Mouse (Mus musculus) midbrain, embryonic 14.5 days (tissue): ENCODE data around the gene Mbl1. TPM values are rescaled to one million over a fixed set of nuclear protein-coding genes. Genes with fewer than 3 reads are reported as not detected.

Source experiments
- ATAC-seq: fragments of 200-750 bp; cut with Nextera tagmentation; 2 replicates; pipeline ENCODE4 v1.8.0; 2017; ENCODE audit warnings: moderate number of reproducible peaks, moderate library complexity; ENCODE audit not compliant: low FRiP score, low TSS enrichment
- DNase-seq: peaks from one replicate; pipeline ENCODE4 v3.0.0-alpha.2; 2015
- H3K27ac ChIP-seq: fragments of 300-500 bp; sonication (generic); replicated peaks from 2 replicates; pipeline ENCODE4 v1.5.1; 2014; ENCODE audit warnings: mild to moderate bottlenecking, low read depth, low read length, moderate library complexity
- H3K27me3 ChIP-seq: fragments of 300-500 bp; sonication (generic); 2 replicates; pipeline ENCODE4 v1.6.1; 2014; ENCODE audit warnings: low read length, control low read depth, mixed read lengths; ENCODE audit not compliant: control insufficient read depth, insufficient read depth
- H3K36me3 ChIP-seq: fragments of 300-500 bp; sonication (generic); 2 replicates; pipeline ENCODE4 v1.6.1; 2014; ENCODE audit warnings: low read length, control low read depth; ENCODE audit not compliant: control insufficient read depth, insufficient read depth
- H3K4me1 ChIP-seq: fragments of 300-500 bp; sonication (generic); 2 replicates; pipeline ENCODE4 v1.6.1; 2014; ENCODE audit warnings: mild to moderate bottlenecking, antibody characterized with exemption, low read length, control low read depth; ENCODE audit not compliant: control insufficient read depth, insufficient read depth
- H3K4me2 ChIP-seq: fragments of 300-500 bp; sonication (generic); 2 replicates; pipeline ENCODE4 v1.6.1; 2014; ENCODE audit warnings: mild to moderate bottlenecking, low read length, moderate library complexity
- H3K4me3 ChIP-seq: fragments of 300-500 bp; sonication (generic); replicated peaks from 2 replicates; pipeline ENCODE4 v1.5.1; 2014; ENCODE audit warnings: low read depth, low read length
- H3K9ac ChIP-seq: fragments of 300-500 bp; sonication (generic); replicated peaks from 2 replicates; pipeline ENCODE4 v1.6.1; 2014; ENCODE audit warnings: mild to moderate bottlenecking, low read length, moderate library complexity
- H3K9me3 ChIP-seq: fragments of 300-500 bp; sonication (generic); 2 replicates; pipeline ENCODE4 v1.6.1; 2016; ENCODE audit warnings: low read length, control low read depth, mixed read lengths; ENCODE audit not compliant: control insufficient read depth
- WGBS: fragments of 180-500 bp; shearing (Covaris S2); extraction: QIAGEN DNeasy Blood & Tissue Kit; methylation state at CpG from one replicate; pipeline ENCODE4 v1.1.7; 2014; 5-methylcytosine and 5-hydroxymethylcytosine counted together
- polyA plus RNA-seq: library from polyadenylated mRNA; unstranded; fragments of >200 nt; fragmentation: Nextera tagmentation; extraction: Ambion mirVana; gene quantifications from 2 replicates; pipeline ENCODE4 v1.2.1, GENCODE M21; 2014

Gene Mbl1
- polyA plus RNA-seq: not detected in 2 replicates

DNA sequence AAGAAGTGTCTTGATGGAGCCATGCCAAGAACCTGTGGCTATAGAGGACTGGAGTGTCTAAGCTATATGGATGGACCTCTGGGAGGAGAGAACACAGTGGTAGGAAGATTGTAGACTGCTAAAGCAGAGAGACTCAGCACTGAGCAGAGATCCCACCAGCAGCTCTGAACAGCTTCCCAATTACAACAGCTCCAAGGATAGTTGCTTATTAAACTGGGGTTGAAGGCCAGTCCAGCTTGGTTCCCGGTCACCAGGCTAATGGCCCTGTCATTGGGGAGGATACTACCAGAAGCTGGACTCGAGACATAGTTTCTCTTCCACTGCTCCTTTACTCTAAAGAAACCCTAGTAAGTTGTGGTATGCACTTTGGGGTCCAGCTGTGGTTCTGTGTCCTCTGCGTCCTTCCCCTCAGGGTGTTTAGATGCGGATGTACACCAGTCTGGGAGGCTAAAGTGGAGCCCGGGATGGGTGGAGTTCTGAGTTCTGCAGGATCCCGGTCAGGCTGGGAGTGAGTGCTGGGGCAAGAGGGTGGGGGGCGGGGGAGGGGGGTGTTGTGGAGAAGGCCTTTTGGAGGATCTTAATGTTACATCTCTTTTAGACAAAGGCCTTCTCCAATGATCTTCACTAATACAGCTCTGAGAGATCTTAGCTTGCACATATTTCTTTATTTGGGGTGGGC is at the start of gene Mbl1:
Gene Mbl1 (plus strand): TSS at position 239 of the 679 bp plus-strand sequence.
- 87% methylated on average over 7 of the region's 7 CpGs for WGBS
- Histone ChIP-seq H3K27ac (no peak within 1 kb of the TSS), H3K4me2 (no peak within 1 kb of the TSS), H3K4me1 (no peaks in the 10 kb centered on the region), H3K9me3 (no peaks in the 10 kb centered on the region), H3K4me3 (no peak within 1 kb of the TSS), H3K9ac (no peak within 1 kb of the TSS), H3K27me3 (no peaks in the 10 kb centered on the region), H3K36me3 (no peaks in the 10 kb centered on the region)
- ATAC-seq (no peak), DNase-seq (no peak)

DNA sequence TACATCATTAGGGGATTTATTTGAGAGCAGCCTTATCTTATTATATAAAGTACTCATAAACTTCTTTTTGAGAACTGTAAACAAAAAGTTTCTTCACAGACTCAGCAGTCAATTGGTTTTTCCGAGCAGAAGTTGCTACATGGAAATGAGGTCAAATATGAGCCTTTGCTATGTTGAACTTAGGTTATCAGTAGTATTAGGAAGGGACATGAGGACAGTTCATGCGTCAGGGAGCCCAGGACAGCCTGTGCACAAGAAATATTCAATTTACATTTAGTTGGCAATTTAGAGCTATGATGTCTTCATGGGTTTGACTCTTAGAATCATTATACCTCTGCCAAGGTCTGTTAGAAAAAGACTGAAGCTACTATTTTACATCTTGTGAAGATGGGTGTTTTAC is 49.0 kb upstream of the Mbl1 start:
- no peaks in the 10 kb centered on the region for H3K27me3 ChIP-seq
- no peaks in the 10 kb centered on the region for H3K4me1 ChIP-seq
- H3K27ac ChIP-seq: no peak overlapping the region
- H3K36me3 ChIP-seq: no peaks in the 10 kb centered on the region
- H3K9me3 ChIP-seq: no peaks in the 10 kb centered on the region
- no peak overlapping the region for H3K4me3 ChIP-seq
- DNase-seq (no peak), ATAC-seq (no peak)
- 90% methylated on average over 2 of the region's 2 CpGs for WGBS
- no peak overlapping the region for H3K9ac ChIP-seq
- no peak overlapping the region for H3K4me2 ChIP-seq

GRCm38 (mm10) chr14:41104853-41105444 is 46.3 kb upstream of the Mbl1 start, which contains the start of gene Mat1a:
Gene Mat1a (plus strand): TSS chr14:41105035.
- ATAC-seq (no peak), DNase-seq (no peak)

GRCm38 (mm10) chr14:41111031-41111668 is 40.1 kb upstream of the Mbl1 start:
- Histone ChIP-seq H3K4me2 (no peak overlapping the region), H3K9me3 (no peaks in the 10 kb centered on the region), H3K9ac (no peak overlapping the region), H3K36me3 (no peaks in the 10 kb centered on the region), H3K4me1 (no peaks in the 10 kb centered on the region), H3K4me3 (no peak overlapping the region), H3K27me3 (no peaks in the 10 kb centered on the region), H3K27ac (no peak overlapping the region)
- ATAC-seq: no peak
- 87% methylated on average over 7 of the region's 7 CpGs for WGBS
- no peak for DNase-seq

More at GRCm38 (mm10) chr14:41104853-41105444, 46.3 kb upstream of the Mbl1 start, which contains the start of gene Mat1a:
- no peaks in the 10 kb centered on the region for H3K36me3 ChIP-seq
- no peaks in the 10 kb centered on the region for H3K9me3 ChIP-seq
- H3K4me3 ChIP-seq: no peak within 1 kb of the TSS
- no peaks in the 10 kb centered on the region for H3K4me1 ChIP-seq
- no peak within 1 kb of the TSS for H3K27ac ChIP-seq
- 78% methylated on average over 10 of the region's 10 CpGs for WGBS
- no peak within 1 kb of the TSS for H3K4me2 ChIP-seq
- H3K27me3 ChIP-seq: no peaks in the 10 kb centered on the region
- H3K9ac ChIP-seq: no peak within 1 kb of the TSS

GRCm38 (mm10) chr14:41112944-41113343 is 38.3 kb upstream of the Mbl1 start:
- Histone ChIP-seq H3K27me3 (no peaks in the 10 kb centered on the region), H3K36me3 (no peaks in the 10 kb centered on the region), H3K9ac (no peak overlapping the region), H3K4me1 (no peaks in the 10 kb centered on the region), H3K27ac (no peak overlapping the region), H3K9me3 (no peaks in the 10 kb centered on the region), H3K4me2 (no peak overlapping the region), H3K4me3 (no peak overlapping the region)
- DNase-seq (no peak), ATAC-seq (no peak)
- 83% methylated on average over 4 of the region's 4 CpGs for WGBS

- H3K4me1 ChIP-seq: no peaks in the 10 kb centered on the region
- no peak overlapping the region for H3K4me3 ChIP-seq
- H3K27me3 ChIP-seq: no peaks in the 10 kb centered on the region
- H3K9ac ChIP-seq: no peak overlapping the region
- no peak overlapping the region for H3K27ac ChIP-seq
- ATAC-seq: no peak
- 90% methylated on average over 3 of the region's 3 CpGs for WGBS
- no peaks in the 10 kb centered on the region for H3K36me3 ChIP-seq
- no peak overlapping the region for H3K4me2 ChIP-seq
- DNase-seq: no peak
- H3K9me3 ChIP-seq: no peaks in the 10 kb centered on the region
Observed at GRCm38 (mm10) chr14:41116271-41116670, 35.0 kb upstream of the Mbl1 start.

- WGBS: 90% methylated on average over 5 of the region's 5 CpGs
- Histone ChIP-seq H3K4me3 (no peak overlapping the region), H3K27ac (no peak overlapping the region), H3K9me3 (no peaks in the 10 kb centered on the region), H3K4me2 (no peak overlapping the region), H3K9ac (no peak overlapping the region), H3K27me3 (no peaks in the 10 kb centered on the region), H3K4me1 (no peaks in the 10 kb centered on the region), H3K36me3 (no peaks in the 10 kb centered on the region)
- ATAC-seq (no peak), DNase-seq (no peak)
Observed at GRCm38 (mm10) chr14:41124683-41125082, 26.6 kb upstream of the Mbl1 start.

- 19% methylated on average over 4 of the region's 4 CpGs for WGBS
- Histone ChIP-seq H3K27ac (no peak overlapping the region), H3K4me1 (no peaks in the 10 kb centered on the region), H3K36me3 (no peaks in the 10 kb centered on the region), H3K4me2 (no peak overlapping the region), H3K4me3 (no peak overlapping the region), H3K27me3 (no peaks in the 10 kb centered on the region), H3K9ac (no peak overlapping the region), H3K9me3 (no peaks in the 10 kb centered on the region)
- peak; percentile 44; the same call in 1 of the 2 replicates for ATAC-seq
- peak; percentile 71 for DNase-seq
Observed at GRCm38 (mm10) chr14:41127997-41128396, 23.3 kb upstream of the Mbl1 start.
